Mouse (Mus musculus): ENCODE measurements around the gene Lman1l. TPM values are rescaled to one million over a fixed set of nuclear protein-coding genes. Genes with fewer than 3 reads are reported as not detected.

The Lman1l gene
- polyA plus RNA-seq, 1 experiment from 2014 or later, result not detected

DNA sequence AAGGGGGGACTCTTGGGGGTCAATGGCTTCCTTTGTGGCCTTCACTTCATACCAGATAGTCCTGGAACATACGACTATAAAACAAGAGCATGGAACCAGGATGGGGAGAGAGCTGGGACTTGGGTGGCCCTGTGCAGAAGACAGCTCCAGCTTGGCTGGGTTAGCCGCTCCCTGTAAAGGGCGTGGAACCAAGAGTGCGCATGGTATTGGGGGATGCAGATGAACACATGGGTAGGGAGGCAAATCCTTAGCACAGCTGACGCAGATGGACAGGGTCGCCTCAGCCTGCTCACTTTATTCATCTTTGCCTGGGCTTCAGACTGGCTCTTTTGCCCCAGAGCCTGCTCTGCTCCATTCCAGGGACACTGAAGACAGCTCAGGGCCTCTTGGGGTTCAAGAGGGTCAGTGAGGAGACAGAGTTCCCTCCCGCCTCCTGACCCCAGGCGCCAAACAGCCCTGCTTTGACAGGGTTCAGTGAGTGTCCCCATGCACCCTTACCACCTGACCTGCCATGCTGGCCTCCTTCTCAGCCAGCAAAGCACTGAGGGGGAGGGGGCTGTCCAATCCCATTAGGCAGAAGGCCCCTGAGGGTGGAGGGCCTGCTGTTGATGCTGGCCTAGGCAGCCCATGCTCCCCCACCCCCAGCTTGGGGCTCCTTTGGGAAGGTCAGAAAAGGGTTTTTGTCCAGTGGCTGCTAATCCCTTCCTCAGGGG lies 21.6 kb downstream of the Lman1l start:
- no peak overlapping the region for H3K27ac ChIP-seq (ENCODE audit: low read depth)

GRCm38 (mm10) chr9:57597929-57598382 lies 22.6 kb downstream of the Lman1l start:
- TF ChIP-seq EP300 (IDR thresholded peaks at IDR 0.05; ENCODE audit: low read depth) (no peak), CTCF (IDR thresholded peaks at IDR 0.05; ENCODE audit: low read depth) (no peak)
- Histone ChIP-seq H3K36me3 (replicated peaks; ENCODE audit: insufficient read depth, low read length) (peaks cover 17% of the 10 kb centered on the region; the same call in 1 of the 2 replicates), H3K27me3 (ENCODE audit: insufficient read depth, low read length) (no peaks in the 10 kb centered on the region), H3K4me1 (ENCODE audit: insufficient read depth) (no peaks in the 10 kb centered on the region; the same call in 1 of the 2 replicates), H3K4me2 (ENCODE audit: low read depth, low read length) (no peak overlapping the region), H3K9me3 (ENCODE audit: low read length) (no peaks in the 10 kb centered on the region), H3K4me3 (ENCODE audit: low read depth, low read length) (no peak overlapping the region), H3K27ac (ENCODE audit: low read depth) (peak overlapping the region; percentile 22; the same call in 1 of the 2 replicates), H3K9ac (replicated peaks) (no peak overlapping the region)
- ATAC-seq (no peak), DNase-seq (no peak)
- WGBS (ENCODE audit: insufficient replicate concordance), result 48% methylated on average over 4 of the region's 4 CpGs

More for the DNA sequence above, 21.6 kb downstream of the Lman1l start:
- H3K4me2 ChIP-seq (ENCODE audit: low read depth, low read length), result no peak overlapping the region
- peaks cover 3% of the 10 kb centered on the region; the same call in 1 of the 2 replicates for H3K27me3 ChIP-seq (ENCODE audit: insufficient read depth, low read length)
- no peak for DNase-seq
- 66% methylated on average over 8 of the region's 8 CpGs for WGBS (ENCODE audit: insufficient replicate concordance)
- TF ChIP-seq EP300 (IDR thresholded peaks at IDR 0.05; ENCODE audit: low read depth) (no peak), CTCF (IDR thresholded peaks at IDR 0.05; ENCODE audit: low read depth) (no peak)
- H3K9ac ChIP-seq (replicated peaks), result no peak overlapping the region
- peaks cover 13% of the 10 kb centered on the region; the same call in 1 of the 2 replicates for H3K36me3 ChIP-seq (replicated peaks; ENCODE audit: insufficient read depth, low read length)
- H3K4me3 ChIP-seq (ENCODE audit: low read depth, low read length), result no peak overlapping the region
- no peaks in the 10 kb centered on the region for H3K9me3 ChIP-seq (ENCODE audit: low read length)
- no peak for ATAC-seq
- H3K4me1 ChIP-seq (ENCODE audit: insufficient read depth), result no peaks in the 10 kb centered on the region; the same call in 1 of the 2 replicates

DNA sequence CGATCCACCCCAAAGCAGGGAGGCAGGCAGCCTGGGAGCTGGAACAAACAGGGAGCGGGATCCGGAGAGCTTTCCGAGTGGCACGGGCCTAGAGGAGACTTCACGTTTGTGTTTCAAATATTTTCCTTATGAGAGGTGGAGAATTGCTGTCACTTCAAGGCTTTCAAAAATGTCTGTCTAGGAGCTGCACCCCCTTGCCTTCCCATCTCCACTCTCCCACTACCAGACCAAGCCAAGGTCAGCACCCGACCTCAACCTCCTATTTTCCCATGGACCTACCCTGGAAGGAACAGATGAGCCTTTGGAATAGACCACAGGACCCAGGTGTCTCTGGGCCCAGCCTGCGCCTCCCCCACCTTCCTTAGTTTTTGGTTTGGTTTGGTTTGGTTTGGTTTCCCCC lies 23.3 kb downstream of the Lman1l start:
- no peak overlapping the region for H3K4me3 ChIP-seq (ENCODE audit: low read depth, low read length)
- no peak overlapping the region for H3K4me2 ChIP-seq (ENCODE audit: low read depth, low read length)
- no peaks in the 10 kb centered on the region for H3K27me3 ChIP-seq (ENCODE audit: insufficient read depth, low read length)
- TF ChIP-seq EP300 (IDR thresholded peaks at IDR 0.05; ENCODE audit: low read depth) (no peak), CTCF (IDR thresholded peaks at IDR 0.05; ENCODE audit: low read depth) (no peak)
- no peak overlapping the region for H3K9ac ChIP-seq (replicated peaks)
- peaks cover 21% of the 10 kb centered on the region; the same call in 1 of the 2 replicates for H3K36me3 ChIP-seq (replicated peaks; ENCODE audit: insufficient read depth, low read length)
- no peak overlapping the region for H3K27ac ChIP-seq (ENCODE audit: low read depth)
- no peaks in the 10 kb centered on the region; the same call in 1 of the 2 replicates for H3K4me1 ChIP-seq (ENCODE audit: insufficient read depth)
- 84% methylated on average over 8 of the region's 8 CpGs for WGBS (ENCODE audit: insufficient replicate concordance)
- H3K9me3 ChIP-seq (ENCODE audit: low read length), result no peaks in the 10 kb centered on the region
- DNase-seq (no peak), ATAC-seq (no peak)

DNA sequence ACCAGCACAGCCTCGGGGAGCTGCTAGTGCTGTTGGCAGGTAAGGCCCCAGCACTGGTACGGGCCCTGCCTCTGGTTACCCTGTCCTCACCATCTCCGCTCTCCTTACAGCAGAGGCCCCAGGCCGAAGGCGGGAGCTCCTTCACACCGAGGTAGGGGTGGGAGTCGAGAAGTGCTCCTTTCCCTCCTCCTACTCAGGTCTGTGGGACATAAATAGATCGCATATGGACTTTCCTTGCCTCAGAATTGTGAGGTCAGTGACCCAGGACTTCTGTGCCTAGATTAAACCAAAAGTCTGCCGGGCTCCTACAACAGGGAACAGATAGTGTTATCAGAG lies 26.4 kb downstream of the Lman1l start:
- Histone ChIP-seq H3K4me2 (ENCODE audit: low read depth, low read length) (no peak overlapping the region), H3K27ac (ENCODE audit: low read depth) (no peak overlapping the region), H3K36me3 (replicated peaks; ENCODE audit: insufficient read depth, low read length) (peaks cover 21% of the 10 kb centered on the region; the same call in 1 of the 2 replicates)

DNA sequence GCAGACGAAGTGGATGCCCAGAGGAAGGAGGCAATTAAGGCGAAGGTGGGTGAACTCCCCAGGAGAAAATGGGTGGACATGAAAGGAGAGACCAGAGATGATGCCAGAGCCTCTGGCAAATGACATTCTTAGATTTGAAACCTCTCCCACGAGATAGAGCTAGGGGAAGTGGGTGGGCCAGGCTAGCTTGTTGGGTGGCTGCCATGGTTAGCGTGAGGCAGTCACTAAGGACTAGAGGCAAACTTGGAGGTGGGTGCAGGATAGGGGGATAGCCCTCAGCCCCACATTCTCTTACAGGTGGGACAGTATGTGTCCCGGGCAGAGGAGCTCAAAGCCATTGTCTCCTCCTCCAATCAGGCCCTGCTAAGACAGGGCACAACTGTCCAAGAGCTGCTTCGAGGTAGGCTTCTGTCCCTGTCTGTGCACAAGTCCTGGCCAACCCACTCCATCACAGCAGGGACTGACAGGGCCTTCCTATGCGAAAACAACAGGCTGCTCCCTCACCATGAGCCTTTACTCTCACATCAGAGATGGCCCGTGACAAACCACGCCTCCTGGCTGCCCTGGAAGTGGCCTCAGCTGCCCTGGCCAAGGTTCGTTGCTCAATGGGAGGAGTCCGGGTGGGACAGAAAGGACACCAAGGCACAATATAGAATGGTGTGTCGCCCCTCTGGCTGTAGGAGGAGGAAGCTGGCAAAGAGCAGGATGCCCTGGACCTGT lies 27.0 kb downstream of the Lman1l start:
- TF ChIP-seq CTCF (IDR thresholded peaks at IDR 0.05; ENCODE audit: low read depth) (no peak), EP300 (IDR thresholded peaks at IDR 0.05; ENCODE audit: low read depth) (no peak)
- Histone ChIP-seq H3K36me3 (replicated peaks; ENCODE audit: insufficient read depth, low read length) (peaks cover 21% of the 10 kb centered on the region; the same call in 1 of the 2 replicates), H3K4me3 (ENCODE audit: low read depth, low read length) (no peak overlapping the region), H3K27ac (ENCODE audit: low read depth) (no peak overlapping the region), H3K27me3 (ENCODE audit: insufficient read depth, low read length) (no peaks in the 10 kb centered on the region), H3K9ac (replicated peaks) (no peak overlapping the region), H3K9me3 (ENCODE audit: low read length) (no peaks in the 10 kb centered on the region), H3K4me2 (ENCODE audit: low read depth, low read length) (no peak overlapping the region), H3K4me1 (ENCODE audit: insufficient read depth) (peaks cover 11% of the 10 kb centered on the region)
- WGBS (ENCODE audit: insufficient replicate concordance), result 62% methylated on average over 12 of the region's 12 CpGs
- DNase-seq, result peak; percentile 36
- ATAC-seq, result no peak

More for the DNA sequence above, 26.4 kb downstream of the Lman1l start:
- H3K9ac ChIP-seq (replicated peaks), result no peak overlapping the region
- no peak overlapping the region for H3K4me3 ChIP-seq (ENCODE audit: low read depth, low read length)
- no peaks in the 10 kb centered on the region for H3K27me3 ChIP-seq (ENCODE audit: insufficient read depth, low read length)
- ATAC-seq (no peak), DNase-seq (no peak)
- WGBS (ENCODE audit: insufficient replicate concordance), result 71% methylated on average over 9 of the region's 9 CpGs
- TF ChIP-seq EP300 (IDR thresholded peaks at IDR 0.05; ENCODE audit: low read depth), result no peak
- TF ChIP-seq CTCF (IDR thresholded peaks at IDR 0.05; ENCODE audit: low read depth), result no peak
- H3K4me1 ChIP-seq (ENCODE audit: insufficient read depth), result peaks cover 6% of the 10 kb centered on the region
- no peaks in the 10 kb centered on the region for H3K9me3 ChIP-seq (ENCODE audit: low read length)

DNA sequence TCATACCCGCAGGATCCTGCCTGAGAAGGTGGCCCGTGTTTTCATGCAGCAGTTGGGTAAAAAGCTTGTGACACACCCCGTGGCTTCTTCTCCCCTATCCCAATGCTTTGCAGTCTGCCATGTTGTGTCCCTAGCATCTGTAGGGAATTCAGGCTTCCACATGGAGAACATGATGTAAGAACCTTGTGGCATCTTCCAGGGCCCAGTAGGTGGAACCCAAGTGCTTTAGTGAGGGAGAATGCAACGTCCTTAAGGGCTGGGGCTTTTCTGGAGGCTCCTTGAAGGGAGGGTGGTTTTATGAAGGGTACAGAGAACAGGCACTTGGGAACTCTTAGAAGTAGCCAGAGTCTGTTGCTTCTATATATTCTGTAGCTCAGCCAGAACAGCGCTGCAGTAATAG lies 29.8 kb downstream of the Lman1l start:
- H3K36me3 ChIP-seq (replicated peaks; ENCODE audit: insufficient read depth, low read length), result peaks cover 37% of the 10 kb centered on the region
- peak; percentile 47 for TF ChIP-seq CTCF (IDR thresholded peaks at IDR 0.05; ENCODE audit: low read depth)
- TF ChIP-seq EP300 (IDR thresholded peaks at IDR 0.05; ENCODE audit: low read depth), result no peak
- DNase-seq, result no peak

More for the DNA sequence above, 29.8 kb downstream of the Lman1l start:
- no peak for ATAC-seq
- H3K9ac ChIP-seq (replicated peaks), result no peak overlapping the region
- H3K27me3 ChIP-seq (ENCODE audit: insufficient read depth, low read length), result no peaks in the 10 kb centered on the region
- no peak overlapping the region for H3K4me3 ChIP-seq (ENCODE audit: low read depth, low read length)
- peaks cover 12% of the 10 kb centered on the region for H3K4me1 ChIP-seq (ENCODE audit: insufficient read depth)
- H3K9me3 ChIP-seq (ENCODE audit: low read length), result no peaks in the 10 kb centered on the region
- no peak overlapping the region for H3K4me2 ChIP-seq (ENCODE audit: low read depth, low read length)
- H3K27ac ChIP-seq (ENCODE audit: low read depth), result no peak overlapping the region
- WGBS (ENCODE audit: insufficient replicate concordance), result 51% methylated on average over 5 of the region's 5 CpGs

Data from liver, postnatal 0 days (tissue).